Mouse (Mus musculus): ENCODE measurements around the gene Gm10715.
"Not testable (repeated sequence)": the region's sequence is repeated elsewhere in the genome, so short reads cannot be mapped to it uniquely, and the experiment has no call there.

The Gm10715 gene

GRCm38 (mm10) chr9:3036577-3036976, at the start of gene Gm10715:
Gene Gm10715, plus strand, starts transcription at chr9:3036877.
- DNase-seq = not testable (repeated sequence)

- peak; percentile 64 for DNase-seq
These were observed 36.2 kb upstream of the Gm10715 start, which contains the start of gene Gm10722 for GRCm38 (mm10) chr9:3000445-3000972. Gene Gm10722, plus strand, starts transcription at chr9:3000922.

- DNase-seq = not testable (repeated sequence)
These were observed 35.7 kb upstream of the Gm10715 start for GRCm38 (mm10) chr9:3001006-3001405.

- DNase-seq = peak; percentile 35
These were observed 34.6 kb upstream of the Gm10715 start for GRCm38 (mm10) chr9:3001948-3002659.

GRCm38 (mm10) chr9:3002794-3003396, 33.8 kb upstream of the Gm10715 start, which contains the start of gene Gm11168:
Gene Gm11168, plus strand, starts transcription at chr9:3003346.
- DNase-seq = not testable (repeated sequence)

GRCm38 (mm10) chr9:3006179-3006578, 30.5 kb upstream of the Gm10715 start:
- not testable (repeated sequence) for DNase-seq

GRCm38 (mm10) chr9:3006636-3007035, 30.0 kb upstream of the Gm10715 start:
- not testable (repeated sequence) for DNase-seq

- peak; percentile 37 for DNase-seq
These were observed 29.4 kb upstream of the Gm10715 start for GRCm38 (mm10) chr9:3007272-3007671.

GRCm38 (mm10) chr9:3009331-3009730, 27.3 kb upstream of the Gm10715 start:
- not testable (repeated sequence) for DNase-seq

GRCm38 (mm10) chr9:3012054-3012621, 24.5 kb upstream of the Gm10715 start:
- not testable (repeated sequence) for DNase-seq

GRCm38 (mm10) chr9:3012733-3013279, 23.9 kb upstream of the Gm10715 start, which contains the start of gene Gm10721:
Gene Gm10721, plus strand, starts transcription at chr9:3013140.
- not testable (repeated sequence) for DNase-seq

GRCm38 (mm10) chr9:3015354-3015753, 21.3 kb upstream of the Gm10715 start, which contains the start of gene Gm10720:
Gene Gm10720, plus strand, starts transcription at chr9:3015654.
- not testable (repeated sequence) for DNase-seq

GRCm38 (mm10) chr9:3015896-3016295, 20.8 kb upstream of the Gm10715 start:
- DNase-seq = not testable (repeated sequence)

GRCm38 (mm10) chr9:3017108-3017507, 19.6 kb upstream of the Gm10715 start, which contains the start of gene Gm10719:
Gene Gm10719, plus strand, starts transcription at chr9:3017408.
- DNase-seq = not testable (repeated sequence)

- not testable (repeated sequence) for DNase-seq
These were observed 17.7 kb upstream of the Gm10715 start for GRCm38 (mm10) chr9:3018944-3019343.

- not testable (repeated sequence) for DNase-seq
These were observed 16.6 kb upstream of the Gm10715 start for GRCm38 (mm10) chr9:3019835-3020727.

- DNase-seq = peak; percentile 36
These were observed 14.2 kb upstream of the Gm10715 start for GRCm38 (mm10) chr9:3022316-3023008.

GRCm38 (mm10) chr9:3023312-3023984, 13.2 kb upstream of the Gm10715 start, which contains the start of gene Gm10718:
Gene Gm10718, plus strand, starts transcription at chr9:3023547.
- not testable (repeated sequence) for DNase-seq

- DNase-seq = not testable (repeated sequence)
These were observed 12.6 kb upstream of the Gm10715 start for GRCm38 (mm10) chr9:3023985-3024648.

Measured in retina, postnatal 1 day (tissue).